Mouse (Mus musculus) testis, adult 2 months (tissue): ENCODE data around the gene Rfc2. TPM values are rescaled to one million over a fixed set of nuclear protein-coding genes. Genes with fewer than 3 reads are reported as not detected.

Source experiments
- H3K27ac ChIP-seq: fragments of 200-500 bp; 2 replicates; pipeline ENCODE4 v1.5.1; 2012; ENCODE audit warnings: low read depth, low read length; ENCODE audit not compliant: control insufficient read depth, insufficient read depth
- H3K27me3 ChIP-seq: fragments of 200-500 bp; 2 replicates; pipeline ENCODE4 v1.6.1; 2012; ENCODE audit warnings: mild to moderate bottlenecking, low read length, moderate library complexity; ENCODE audit not compliant: control insufficient read depth, insufficient read depth
- H3K36me3 ChIP-seq: fragments of 200-500 bp; 2 replicates; pipeline ENCODE4 v1.6.1; 2012; ENCODE audit warnings: mild to moderate bottlenecking, low read length; ENCODE audit not compliant: control insufficient read depth, insufficient read depth
- H3K4me1 ChIP-seq: fragments of 200-500 bp; 2 replicates; pipeline ENCODE4 v1.6.1; 2012; ENCODE audit warnings: low read length; ENCODE audit not compliant: control insufficient read depth, insufficient read depth
- H3K4me3 ChIP-seq: fragments of 200-500 bp; 2 replicates; pipeline ENCODE4 v1.5.1; 2012; ENCODE audit warnings: low read depth, mild to moderate bottlenecking, low read length, moderate library complexity, mixed read lengths; ENCODE audit not compliant: control insufficient read depth
- CTCF ChIP-seq: fragments of 200-500 bp; IDR thresholded peaks from 2 replicates; pipeline ENCODE4 v1.5.1; 2012; ENCODE audit warnings: low read depth, mild to moderate bottlenecking, inconsistent platforms, low read length, moderate library complexity; ENCODE audit not compliant: control insufficient read depth, insufficient read depth, insufficient replicate concordance
- POLR2A ChIP-seq: fragments of 200-500 bp; IDR thresholded peaks from 2 replicates; pipeline ENCODE4 v1.6.1; 2012; ENCODE audit warnings: low read depth, mild to moderate bottlenecking, inconsistent platforms, low read length, moderate library complexity; ENCODE audit not compliant: control insufficient read depth
- polyA plus RNA-seq: library from polyadenylated mRNA; depleted of rRNA; stranded (reverse); fragments of >200 nt; gene quantifications from 2 replicates; pipeline ENCODE4 v1.2.3, GENCODE M21; 2012

Rfc2 gene
- polyA plus RNA-seq, 1 experiment: 310 TPM

GRCm38 (mm10) chr5:134613727-134614126, 32.6 kb downstream of the Rfc2 start:
- no peak overlapping the region for H3K27ac ChIP-seq
- no peaks in the 10 kb centered on the region for H3K36me3 ChIP-seq
- peaks cover 5% of the 10 kb centered on the region for H3K4me1 ChIP-seq
- H3K27me3 ChIP-seq: no peaks in the 10 kb centered on the region
- TF ChIP-seq CTCF: no peak
- no peak for TF ChIP-seq POLR2A
- H3K4me3 ChIP-seq: no peak overlapping the region

DNA sequence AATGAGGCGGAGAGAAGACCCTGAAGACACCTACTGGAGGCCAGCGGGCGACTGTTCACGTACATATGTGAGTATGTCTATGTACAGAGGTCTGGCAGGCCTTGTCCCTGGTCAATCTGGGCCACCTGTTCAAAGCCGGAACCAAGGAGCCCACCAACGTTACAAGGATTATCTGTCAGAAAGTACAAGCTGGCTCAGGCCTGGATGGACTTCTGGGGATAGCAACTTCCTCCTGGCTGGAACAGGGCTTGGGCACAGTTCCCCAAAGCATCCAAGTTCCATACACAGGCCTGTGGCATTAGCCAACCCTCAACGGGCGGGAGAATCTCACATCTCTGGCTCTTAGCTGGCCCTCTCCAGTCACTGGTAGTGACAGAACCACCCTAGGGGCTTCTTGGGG, 33.1 kb downstream of the Rfc2 start:
- Histone ChIP-seq H3K27me3 (no peaks in the 10 kb centered on the region), H3K36me3 (no peaks in the 10 kb centered on the region), H3K4me1 (peaks cover 4% of the 10 kb centered on the region), H3K27ac (no peak overlapping the region; the same call in 1 of the 2 replicates), H3K4me3 (no peak overlapping the region)
- no peak for TF ChIP-seq CTCF
- no peak for TF ChIP-seq POLR2A

- TF ChIP-seq CTCF (no peak), POLR2A (no peak)
- H3K36me3 ChIP-seq: no peaks in the 10 kb centered on the region
- no peaks in the 10 kb centered on the region for H3K27me3 ChIP-seq
- no peak within 1 kb of the TSS; the same call in 1 of the 2 replicates for H3K27ac ChIP-seq
- H3K4me3 ChIP-seq: no peak within 1 kb of the TSS
- H3K4me1 ChIP-seq: peaks cover 4% of the 10 kb centered on the region; the same call in 1 of the 2 replicates
Measured at GRCm38 (mm10) chr5:134614802-134615201, 33.6 kb downstream of the Rfc2 start, which contains the start of gene Lat2. Gene Lat2 (minus strand): TSS chr5:134615025.

GRCm38 (mm10) chr5:134615380-134615779, 34.2 kb downstream of the Rfc2 start:
- Histone ChIP-seq H3K27me3 (no peaks in the 10 kb centered on the region), H3K4me1 (no peaks in the 10 kb centered on the region; the same call in 1 of the 2 replicates), H3K4me3 (no peak overlapping the region), H3K36me3 (no peaks in the 10 kb centered on the region), H3K27ac (no peak overlapping the region)
- TF ChIP-seq CTCF (no peak), POLR2A (no peak)

GRCm38 (mm10) chr5:134615780-134616179, 34.6 kb downstream of the Rfc2 start:
- Histone ChIP-seq H3K27ac (no peak overlapping the region), H3K27me3 (no peaks in the 10 kb centered on the region), H3K36me3 (no peaks in the 10 kb centered on the region), H3K4me3 (no peak overlapping the region), H3K4me1 (no peaks in the 10 kb centered on the region; the same call in 1 of the 2 replicates)
- no peak for TF ChIP-seq POLR2A
- TF ChIP-seq CTCF: no peak

DNA sequence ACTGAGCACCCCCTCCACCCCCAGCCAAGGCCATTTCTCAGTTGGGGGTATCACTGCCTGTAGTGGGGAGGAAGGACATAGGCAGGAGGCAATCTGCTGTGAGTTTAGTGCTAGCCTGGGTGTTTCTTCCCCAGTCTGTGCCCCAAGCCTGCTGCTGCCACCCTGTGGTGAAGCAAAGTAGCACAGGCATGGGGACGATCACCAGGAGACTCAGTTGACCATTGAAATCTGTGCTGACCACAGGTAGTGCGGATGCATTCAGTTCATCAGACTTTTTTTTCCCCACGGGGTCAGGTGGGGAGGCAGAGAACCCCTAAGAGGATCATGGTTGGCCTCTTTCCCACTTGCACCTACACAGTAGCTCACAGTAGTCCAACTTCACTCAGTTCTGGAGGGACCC, 35.9 kb downstream of the Rfc2 start:
- Histone ChIP-seq H3K36me3 (peaks cover 2% of the 10 kb centered on the region; the same call in 1 of the 2 replicates), H3K4me1 (no peaks in the 10 kb centered on the region; the same call in 1 of the 2 replicates), H3K4me3 (no peak overlapping the region), H3K27me3 (no peaks in the 10 kb centered on the region), H3K27ac (no peak overlapping the region)
- no peak for TF ChIP-seq POLR2A
- TF ChIP-seq CTCF: peak; percentile 90

DNA sequence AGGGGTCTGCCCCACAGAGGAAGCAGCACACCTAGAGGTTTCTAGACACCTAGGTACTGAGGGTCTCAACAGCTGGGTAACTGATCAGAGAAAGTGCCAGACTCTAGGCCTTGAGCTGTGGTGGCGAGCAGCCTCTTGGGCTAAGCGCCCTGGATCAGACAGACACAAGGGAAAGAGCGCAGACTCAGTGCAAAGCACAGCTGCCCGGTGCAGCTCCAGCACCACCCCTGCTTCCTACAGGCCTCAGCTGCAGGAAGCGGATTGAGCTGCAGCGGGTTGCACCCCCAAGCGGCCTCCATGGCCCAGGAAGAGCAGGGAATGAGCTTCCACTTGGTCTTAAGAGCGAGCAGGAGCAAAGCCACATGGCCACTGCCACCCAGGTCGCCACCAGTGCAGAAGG, 39.3 kb downstream of the Rfc2 start:
- no peak overlapping the region for H3K4me3 ChIP-seq

More for the DNA sequence above, 39.3 kb downstream of the Rfc2 start:
- Histone ChIP-seq H3K27me3 (no peaks in the 10 kb centered on the region), H3K27ac (no peak overlapping the region), H3K4me1 (no peaks in the 10 kb centered on the region), H3K36me3 (peaks cover 4% of the 10 kb centered on the region)
- TF ChIP-seq POLR2A (no peak), CTCF (no peak)
